Mouse (Mus musculus): Measurements from ENCODE around the gene Mybph. TPM values are rescaled to one million over a fixed set of nuclear protein-coding genes. Genes with fewer than 3 reads are reported as not detected.

Mybph gene
- total RNA-seq, 2 experiments from 2014 or later: 0.09 TPM; not detected in 1

Other genes with a start within 250 kb of the Mybph start
- not detected in 2 replicates for gene Fmod, start 156.2 kb upstream of the Mybph start, total RNA-seq (2015)
- gene Fmod, start 156.2 kb upstream of the Mybph start, total RNA-seq (2017): not detected in 2 replicates
- 68.9 and 87.3 TPM in 2 replicates for gene Btg2, start 114.3 kb upstream of the Mybph start, total RNA-seq (2015)
- 175 and 189 TPM in 2 replicates for gene Btg2, start 114.3 kb upstream of the Mybph start, total RNA-seq (2017)
- 0.16 and 0.83 TPM in 2 replicates for gene Chit1, start 82.2 kb upstream of the Mybph start, total RNA-seq (2015)
- gene Chit1, start 82.2 kb upstream of the Mybph start, total RNA-seq (2017): 0.07 TPM in 1 of 2 replicates, not detected in the other
- gene Chil1, start 11.3 kb upstream of the Mybph start, total RNA-seq (2015): 137 and 168 TPM in 2 replicates
- 120 and 142 TPM in 2 replicates for gene Chil1, start 11.3 kb upstream of the Mybph start, total RNA-seq (2017)
- not detected in 2 replicates for gene Adora1, start 42.0 kb downstream of the Mybph start, total RNA-seq (2015)
- not detected in 2 replicates for gene Adora1, start 42.0 kb downstream of the Mybph start, total RNA-seq (2017)
- not detected in 2 replicates for gene Myog, start 96.5 kb downstream of the Mybph start, total RNA-seq (2015)
- gene Myog, start 96.5 kb downstream of the Mybph start, total RNA-seq (2017): not detected in 2 replicates
- 43.1 and 50.5 TPM in 2 replicates for gene Ppfia4, start 139.5 kb downstream of the Mybph start, total RNA-seq (2015)
- gene Ppfia4, start 139.5 kb downstream of the Mybph start, total RNA-seq (2017): 47.0 and 55.6 TPM in 2 replicates
- 33.5 and 39.2 TPM in 2 replicates for gene Tmem183a, start 168.5 kb downstream of the Mybph start, total RNA-seq (2015)
- 50.4 and 55.3 TPM in 2 replicates for gene Tmem183a, start 168.5 kb downstream of the Mybph start, total RNA-seq (2017)
- gene 4933406M09Rik, start 192.5 kb downstream of the Mybph start, total RNA-seq (2015): not detected in 2 replicates
- gene 4933406M09Rik, start 192.5 kb downstream of the Mybph start, total RNA-seq (2017): not detected in 2 replicates
- 54.5 and 69.7 TPM in 2 replicates for gene Cyb5r1, start 212.1 kb downstream of the Mybph start, total RNA-seq (2015)
- 43.8 and 46.8 TPM in 2 replicates for gene Cyb5r1, start 212.1 kb downstream of the Mybph start, total RNA-seq (2017)
- gene Adipor1, start 221.9 kb downstream of the Mybph start, total RNA-seq (2015): 118 and 120 TPM in 2 replicates
- gene Adipor1, start 221.9 kb downstream of the Mybph start, total RNA-seq (2017): 73.8 and 83.6 TPM in 2 replicates

All from megakaryocyte, adult 5-6 weeks (primary cell).